Mouse (Mus musculus) lung, postnatal 0 days (tissue): Measurements from ENCODE around the gene Olfr66. TPM values are rescaled to one million over a fixed set of nuclear protein-coding genes. Genes with fewer than 3 reads are reported as not detected.
A peak's percentile ranks its signal among the peaks of the same experiment; 100 is the strongest.

ENCODE experiments used
- ATAC-seq: fragments of 200-750 bp; cut with Nextera tagmentation; 2 replicates; pipeline ENCODE4 v1.8.0; 2017; ENCODE audit warnings: moderate library complexity
- DNase-seq: peaks from one replicate; pipeline ENCODE4 v3.0.0-alpha.2; 2016; ENCODE audit warnings: low spot score
- H3K27ac ChIP-seq: fragments of 300-500 bp; sonication (generic); 2 replicates; pipeline ENCODE4 v1.5.1; 2014; ENCODE audit warnings: antibody characterized with exemption, mild to moderate bottlenecking, low read length, mixed read lengths
- H3K27me3 ChIP-seq: fragments of 300-500 bp; sonication (generic); replicated peaks from 2 replicates; pipeline ENCODE4 v1.6.1; 2014; ENCODE audit warnings: low read length, mixed read lengths; ENCODE audit not compliant: insufficient read depth
- H3K36me3 ChIP-seq: fragments of 300-500 bp; sonication (generic); 2 replicates; pipeline ENCODE4 v1.6.1; 2014; ENCODE audit warnings: low read length, mixed read lengths; ENCODE audit not compliant: insufficient read depth
- H3K4me1 ChIP-seq: fragments of 300-500 bp; sonication (generic); 2 replicates; pipeline ENCODE4 v1.6.1; 2014; ENCODE audit warnings: antibody characterized with exemption, low read depth, low read length, mixed read lengths; ENCODE audit not compliant: insufficient read depth
- H3K4me2 ChIP-seq: fragments of 300-500 bp; sonication (generic); replicated peaks from 2 replicates; pipeline ENCODE4 v1.6.1; 2014; ENCODE audit warnings: low read depth, mild to moderate bottlenecking, low read length, moderate library complexity, mixed read lengths
- H3K4me3 ChIP-seq: fragments of 300-500 bp; sonication (generic); 2 replicates; pipeline ENCODE4 v1.5.1; 2014; ENCODE audit warnings: low read depth, low read length
- H3K9ac ChIP-seq: fragments of 300-500 bp; sonication (generic); replicated peaks from 2 replicates; pipeline ENCODE4 v1.6.1; 2014; ENCODE audit warnings: low read depth, mild to moderate bottlenecking
- H3K9me3 ChIP-seq: fragments of 300-500 bp; sonication (generic); 2 replicates; pipeline ENCODE4 v1.6.1; 2016; ENCODE audit warnings: low read length, mixed read lengths
- CTCF ChIP-seq: IDR thresholded peaks from 2 replicates; pipeline ENCODE4 v1.5.1; 2016; ENCODE audit warnings: antibody characterized with exemption, mild to moderate bottlenecking
- EP300 ChIP-seq: IDR thresholded peaks from 2 replicates; pipeline ENCODE4 v1.6.1; 2016; ENCODE audit warnings: antibody characterized with exemption, mild to moderate bottlenecking, control low read depth
- WGBS: fragments of 180-500 bp; shearing (Covaris S2); extraction: QIAGEN DNeasy Blood & Tissue Kit; methylation state at CpG from one replicate; pipeline ENCODE4 v1.1.7; 2014; 5-methylcytosine and 5-hydroxymethylcytosine counted together
- polyA plus RNA-seq: library from polyadenylated mRNA; unstranded; fragments of >200 nt; fragmentation: Nextera tagmentation; extraction: Ambion mirVana; gene quantifications from 2 replicates; pipeline ENCODE4 v1.2.1, GENCODE M21; 2015

Olfr66 gene
- polyA plus RNA-seq, 1 experiment from 2014 or later = not detected

DNA sequence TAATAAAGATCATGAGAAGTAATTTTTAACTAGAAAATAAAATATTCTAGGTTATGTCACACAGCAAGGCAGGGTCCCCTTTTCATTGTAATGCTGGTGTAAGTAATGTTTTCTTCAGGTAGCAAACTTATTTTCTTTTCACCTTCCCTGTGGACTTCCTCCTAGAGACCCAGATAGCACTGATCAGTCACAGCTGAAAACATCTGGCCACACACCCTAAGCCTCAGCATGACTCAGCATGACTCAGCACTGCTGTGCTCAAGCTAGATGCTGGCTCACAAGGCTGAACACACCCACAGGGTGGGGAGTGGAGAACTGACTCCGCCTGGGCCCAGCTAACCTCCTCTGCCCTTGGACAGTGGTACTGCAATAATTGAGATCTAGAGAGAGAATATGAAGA, 25.2 kb downstream of the Olfr66 start:
- 34% methylated on average over 1 of the region's 1 CpGs for WGBS
- TF ChIP-seq CTCF (no peak), EP300 (no peak)
- peak; percentile 80 for ATAC-seq

GRCm38 (mm10) chr7:103859076-103859475, 27.0 kb downstream of the Olfr66 start:
- Histone ChIP-seq H3K4me3 (no peak overlapping the region), H3K27ac (no peak overlapping the region), H3K9ac (no peak overlapping the region), H3K27me3 (no peaks in the 10 kb centered on the region), H3K4me2 (no peak overlapping the region), H3K9me3 (no peaks in the 10 kb centered on the region), H3K36me3 (no peaks in the 10 kb centered on the region), H3K4me1 (no peaks in the 10 kb centered on the region)
- WGBS = 33% methylated on average over 2 of the region's 2 CpGs
- ATAC-seq (0 out of 2 replicates have a peak, but pooled peaks have one; percentile 43), DNase-seq (no peak)
- TF ChIP-seq EP300 = no peak
- TF ChIP-seq CTCF = no peak

More for the DNA sequence above, 25.2 kb downstream of the Olfr66 start:
- H3K27ac ChIP-seq = no peak overlapping the region
- H3K4me2 ChIP-seq = no peak overlapping the region
- no peaks in the 10 kb centered on the region for H3K27me3 ChIP-seq
- no peak overlapping the region for H3K9ac ChIP-seq
- H3K9me3 ChIP-seq = no peaks in the 10 kb centered on the region
- no peak overlapping the region for H3K4me3 ChIP-seq
- peak; percentile 22 for DNase-seq
- no peaks in the 10 kb centered on the region for H3K36me3 ChIP-seq
- H3K4me1 ChIP-seq = no peaks in the 10 kb centered on the region

- Histone ChIP-seq H3K4me2 (no peak overlapping the region), H3K9me3 (no peaks in the 10 kb centered on the region), H3K9ac (no peak overlapping the region), H3K27me3 (no peaks in the 10 kb centered on the region), H3K4me1 (no peaks in the 10 kb centered on the region), H3K4me3 (no peak overlapping the region), H3K36me3 (no peaks in the 10 kb centered on the region), H3K27ac (no peak overlapping the region)
- TF ChIP-seq CTCF (no peak), EP300 (no peak)
- WGBS = 42% methylated on average over 1 of the region's 1 CpGs
- DNase-seq (no peak), ATAC-seq (no peak)
Measured at GRCm38 (mm10) chr7:103854669-103855068, 31.4 kb downstream of the Olfr66 start.

GRCm38 (mm10) chr7:103853090-103853489, 33.0 kb downstream of the Olfr66 start, which contains the start of gene Hbb-y:
Gene Hbb-y, minus strand, starts transcription at chr7:103853216.
- 43% methylated on average over 2 of the region's 2 CpGs for WGBS
- Histone ChIP-seq H3K4me2 (no peak within 1 kb of the TSS), H3K4me3 (no peak within 1 kb of the TSS), H3K36me3 (no peaks in the 10 kb centered on the region), H3K9ac (no peak within 1 kb of the TSS), H3K27ac (no peak within 1 kb of the TSS), H3K9me3 (no peaks in the 10 kb centered on the region), H3K27me3 (no peaks in the 10 kb centered on the region), H3K4me1 (no peaks in the 10 kb centered on the region)
- no peak for ATAC-seq
- no peak for DNase-seq
- TF ChIP-seq CTCF (no peak), EP300 (no peak)

GRCm38 (mm10) chr7:103844525-103845325, 41.3 kb downstream of the Olfr66 start:
- no peaks in the 10 kb centered on the region for H3K36me3 ChIP-seq
- ATAC-seq (no peak), DNase-seq (no peak)
- H3K4me3 ChIP-seq = no peak overlapping the region
- no peaks in the 10 kb centered on the region for H3K9me3 ChIP-seq
- no peak overlapping the region for H3K27ac ChIP-seq
- WGBS = 29% methylated on average over 2 of the region's 2 CpGs
- no peak overlapping the region for H3K4me2 ChIP-seq
- H3K4me1 ChIP-seq = no peaks in the 10 kb centered on the region
- no peak overlapping the region for H3K9ac ChIP-seq
- no peak for TF ChIP-seq CTCF
- no peak for TF ChIP-seq EP300
- no peaks in the 10 kb centered on the region for H3K27me3 ChIP-seq

- H3K4me1 ChIP-seq = no peaks in the 10 kb centered on the region
- H3K36me3 ChIP-seq = no peaks in the 10 kb centered on the region
- DNase-seq = no peak
- H3K27me3 ChIP-seq = no peaks in the 10 kb centered on the region
- no peak within 1 kb of the TSS for H3K4me3 ChIP-seq
- H3K9ac ChIP-seq = no peak within 1 kb of the TSS
- no peak for TF ChIP-seq CTCF
- no peak for TF ChIP-seq EP300
- H3K27ac ChIP-seq = no peak within 1 kb of the TSS
- no peak for ATAC-seq
- 70% methylated on average over 2 of the region's 2 CpGs for WGBS
- H3K9me3 ChIP-seq = no peaks in the 10 kb centered on the region
- no peak within 1 kb of the TSS for H3K4me2 ChIP-seq
Measured at GRCm38 (mm10) chr7:103843034-103843433, 43.0 kb downstream of the Olfr66 start, which contains the start of gene Hbb-bh1. Gene Hbb-bh1, minus strand, starts transcription at chr7:103843164.
